Mouse (Mus musculus) adrenal gland, adult 8-10 months (tissue): ENCODE results near the gene Rfx6. TPM values are rescaled to one million over a fixed set of nuclear protein-coding genes. Genes with fewer than 3 reads are reported as not detected.

Experiments
- DNase-seq: peaks from one replicate; pipeline ENCODE4 v3.0.0; 2022
- total RNA-seq, 4 experiments: library from RNA; stranded (reverse); gene quantifications; 2 replicates each; pipeline ENCODE4 v1.2.4; 2022

Gene Rfx6
- not detected for total RNA-seq

DNA sequence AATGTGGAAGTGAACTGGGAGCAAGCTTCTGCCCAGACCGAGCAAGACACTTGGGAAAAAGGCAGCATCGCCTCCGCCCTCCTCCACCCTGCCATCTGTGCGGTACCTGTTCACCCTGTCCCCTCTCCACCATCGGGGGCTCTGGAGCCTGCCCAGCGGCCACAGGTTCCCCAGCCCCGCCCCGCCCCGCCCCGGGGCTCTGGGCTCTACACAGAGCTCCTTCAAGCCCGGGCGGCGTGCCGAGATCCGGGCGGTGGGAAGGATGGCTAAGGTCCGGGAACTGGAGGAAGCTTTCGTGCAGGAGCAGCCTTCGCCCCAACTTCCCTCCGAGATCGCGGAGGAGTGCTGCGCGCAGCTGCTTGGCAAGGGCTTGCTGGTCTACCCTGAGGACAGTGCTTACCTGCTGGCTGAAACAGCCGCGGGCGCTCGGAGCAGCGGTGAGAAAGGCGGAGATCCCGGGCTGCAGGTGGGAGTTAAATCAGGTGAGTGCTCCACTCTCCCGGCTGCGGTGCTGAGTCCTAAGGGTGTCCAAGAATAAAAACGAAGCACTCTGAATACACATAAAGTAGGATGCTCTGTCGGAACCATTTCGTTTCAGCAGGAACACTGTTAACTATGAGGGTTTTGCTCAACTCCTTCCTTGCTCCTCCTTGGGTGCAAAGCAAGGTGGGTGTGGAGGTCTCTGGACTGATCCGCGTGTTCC lies at the start of gene Rfx6:
Gene Rfx6 (plus strand): TSS at position 209 of the 703 bp plus-strand sequence.
- no peak for DNase-seq

DNA sequence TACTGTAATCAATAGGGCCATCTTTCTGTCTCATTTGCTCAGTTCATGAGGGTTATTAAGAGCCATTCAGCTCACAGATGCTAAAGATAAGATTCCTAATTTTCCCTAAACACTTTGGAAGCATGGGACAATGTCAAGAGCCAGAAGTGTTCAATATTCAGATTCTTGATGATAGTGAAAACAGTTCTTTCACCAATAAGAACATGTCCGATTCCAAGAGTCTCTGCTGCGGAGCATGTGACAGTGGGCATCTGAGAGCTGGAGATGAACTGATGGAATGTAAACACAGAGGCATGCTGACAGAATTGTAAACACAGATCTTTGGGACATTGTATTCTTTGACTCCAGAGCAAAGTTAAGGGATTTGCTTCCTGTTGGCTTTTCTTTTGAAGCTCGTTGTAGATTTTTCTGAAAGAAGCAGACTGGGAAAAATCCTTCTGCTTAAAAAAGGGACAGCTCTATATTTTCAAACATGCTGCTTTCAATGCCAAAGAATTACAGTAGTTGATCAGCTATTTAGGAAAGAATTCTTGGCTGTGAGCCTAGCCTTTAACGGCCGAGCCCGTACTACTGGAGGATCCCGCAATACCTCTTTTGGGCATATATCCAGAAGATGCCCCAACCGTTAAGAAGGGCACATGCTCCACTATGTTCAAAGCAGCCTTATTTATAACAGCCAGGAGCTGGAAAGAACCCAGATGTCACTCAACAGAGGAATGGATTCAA lies 46.0 kb upstream of the Rfx6 start, which contains the start of gene Gprc6a:
Gene Gprc6a (minus strand): TSS at position 51 of the 726 bp plus-strand sequence.
- no peak for DNase-seq

DNA sequence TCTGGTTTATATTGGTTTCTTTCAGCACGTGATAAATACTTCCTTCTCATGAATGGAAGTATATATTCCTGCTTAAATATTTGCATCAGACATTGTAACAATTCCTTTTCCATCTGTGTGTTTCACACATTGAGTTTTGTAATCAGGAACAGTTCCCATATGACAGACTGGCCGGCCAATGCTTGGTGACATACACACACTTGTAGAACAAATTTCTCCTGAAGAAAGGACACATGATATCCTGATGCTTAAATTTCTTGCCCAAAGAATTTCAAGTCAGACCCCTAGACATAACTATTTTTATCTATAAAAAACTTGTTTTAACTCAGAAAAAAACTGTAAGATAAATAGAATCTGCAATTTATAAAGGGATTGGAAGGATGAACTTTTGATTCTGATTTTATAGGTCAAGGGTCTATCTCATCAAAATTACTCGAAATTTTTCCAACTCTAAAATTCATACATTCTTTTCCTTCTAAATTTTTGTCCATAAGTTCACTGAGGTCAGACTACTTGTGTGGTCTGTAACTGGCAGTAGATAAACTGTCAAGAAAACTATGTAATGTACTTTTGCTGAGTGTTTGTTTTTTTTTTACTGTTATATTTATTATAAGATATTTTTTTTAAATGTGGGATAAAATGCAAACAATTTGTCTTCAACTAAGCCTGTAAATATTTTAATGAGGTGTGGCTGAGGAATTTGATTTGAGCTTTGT lies 27.9 kb upstream of the Rfx6 start:
- no peak for DNase-seq

DNA sequence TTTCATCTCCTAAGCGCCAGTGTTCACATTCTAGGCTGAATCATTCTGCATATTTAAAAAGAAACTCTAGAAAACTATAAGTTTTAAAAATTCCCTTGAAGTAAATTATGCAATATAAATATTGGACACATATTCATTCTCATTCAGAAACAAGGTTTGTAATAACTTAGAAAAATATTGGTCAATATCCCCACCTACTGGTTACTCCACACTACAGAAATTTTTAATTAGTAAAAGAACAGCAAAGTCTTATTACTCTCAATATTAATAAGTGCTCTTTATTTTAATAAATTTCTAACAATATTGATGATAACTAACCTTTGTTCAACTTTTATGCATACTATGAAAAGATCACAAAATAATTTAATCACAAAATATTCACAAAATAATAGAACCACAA lies 20.2 kb upstream of the Rfx6 start:
- no peak for DNase-seq

DNA sequence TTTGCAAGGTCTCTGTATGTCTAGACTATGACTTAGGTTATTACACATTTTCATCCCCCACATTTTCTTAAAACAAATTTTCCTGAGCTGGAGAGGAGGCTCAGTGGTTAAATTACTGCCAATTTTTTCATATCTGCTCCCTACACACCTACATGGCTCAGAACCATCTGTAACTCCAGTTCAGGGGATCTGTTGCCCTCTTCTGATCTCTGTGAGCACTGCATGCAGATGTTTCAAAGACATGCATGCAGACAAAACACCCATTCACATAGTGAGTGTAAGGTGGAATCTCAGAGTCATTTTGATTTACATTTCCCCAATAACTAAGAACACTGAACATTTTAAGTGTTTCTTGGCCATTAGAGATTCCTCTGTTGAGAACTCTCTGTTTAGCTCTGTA lies 8.2 kb upstream of the Rfx6 start:
- DNase-seq: no peak

DNA sequence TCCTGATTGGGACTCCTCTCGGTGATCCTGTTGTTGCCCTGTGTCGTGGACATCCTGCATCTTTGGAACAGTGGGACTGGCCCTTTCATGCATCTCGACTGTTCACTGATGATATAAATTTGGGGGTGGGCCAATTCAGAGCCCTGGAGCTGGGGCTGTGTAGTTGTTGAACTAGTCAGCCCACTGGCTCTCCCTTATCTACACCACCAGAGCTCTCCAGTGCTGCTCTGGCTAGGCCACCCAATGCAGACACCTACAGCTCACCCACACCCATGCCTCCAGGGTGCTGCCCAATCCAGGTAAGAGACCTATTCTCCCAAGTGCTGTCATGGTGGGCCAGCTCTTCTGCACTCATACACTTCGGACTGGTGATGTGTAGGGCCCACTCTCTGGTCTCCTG lies 6.0 kb upstream of the Rfx6 start:
- no peak for DNase-seq

DNA sequence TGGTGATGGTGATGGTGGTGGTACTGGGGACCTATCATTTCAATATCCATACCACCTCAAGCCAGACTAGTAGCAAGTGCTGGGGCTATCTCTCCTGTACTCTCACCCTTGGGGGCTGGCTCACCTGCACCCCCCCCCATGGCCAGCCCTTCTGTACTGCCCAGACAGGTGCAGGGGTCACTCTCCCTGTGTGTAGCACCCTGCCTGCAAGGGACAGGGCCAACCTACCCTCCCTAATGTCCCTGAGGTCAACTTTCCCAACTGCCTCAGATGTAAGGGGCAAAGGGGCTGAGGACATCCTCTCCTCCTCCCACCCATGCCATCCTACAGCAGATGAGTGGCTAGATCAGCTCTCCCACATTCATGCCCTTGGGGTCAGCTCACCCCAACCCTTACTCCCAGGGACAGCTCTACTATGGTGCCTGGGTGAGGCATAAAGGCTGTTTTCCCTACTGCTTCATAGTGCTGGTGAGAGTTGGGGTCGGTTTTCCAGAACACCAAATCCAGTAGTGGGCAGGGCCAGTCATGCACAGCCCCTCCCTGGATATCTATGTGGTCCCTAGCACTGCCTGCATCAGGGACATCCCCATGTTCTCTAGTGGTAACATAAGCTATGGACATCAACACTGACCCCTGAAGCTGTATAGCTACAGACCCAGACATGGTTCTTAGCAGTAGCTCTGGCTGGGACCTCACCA lies 5.3 kb upstream of the Rfx6 start:
- DNase-seq: no peak

DNA sequence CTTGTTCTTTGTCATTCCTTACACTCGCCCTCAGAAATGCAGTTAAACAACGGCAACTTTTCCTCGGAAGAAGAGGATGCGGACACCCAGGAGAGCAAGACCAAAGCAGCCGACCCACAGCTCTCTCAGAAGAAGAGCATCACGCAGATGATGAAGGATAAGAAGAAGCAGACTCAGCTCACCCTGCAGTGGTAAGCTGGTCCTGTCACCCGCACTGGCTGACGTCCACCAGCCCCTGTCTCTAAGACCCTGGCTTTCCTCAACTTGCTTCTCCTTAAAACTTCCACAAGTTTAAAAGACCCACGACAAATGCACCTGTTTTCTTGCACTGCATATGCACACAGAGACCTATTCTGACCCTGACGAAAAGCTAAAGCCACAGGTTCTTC lies 689 bp downstream of the Rfx6 start:
- no peak for DNase-seq

DNA sequence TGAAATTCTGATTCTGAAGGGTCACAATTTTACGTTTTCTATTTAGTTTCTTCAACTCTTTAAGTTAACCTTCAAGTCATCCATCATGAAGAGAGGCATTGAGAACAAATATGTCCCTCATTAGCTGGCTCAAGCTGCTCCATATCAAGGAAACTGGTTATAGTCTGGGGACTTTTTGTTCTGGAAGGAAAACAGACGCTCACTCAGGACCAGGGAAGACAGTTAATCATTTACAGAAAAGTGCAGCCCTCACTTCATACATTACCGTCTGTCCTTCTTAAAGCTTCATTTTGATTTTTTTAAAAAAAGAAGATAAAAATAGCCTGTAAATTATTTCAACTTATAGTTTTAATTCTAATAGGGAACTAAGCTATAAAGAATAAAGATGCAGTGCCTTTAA lies 43.3 kb downstream of the Rfx6 start:
- no peak for DNase-seq

DNA sequence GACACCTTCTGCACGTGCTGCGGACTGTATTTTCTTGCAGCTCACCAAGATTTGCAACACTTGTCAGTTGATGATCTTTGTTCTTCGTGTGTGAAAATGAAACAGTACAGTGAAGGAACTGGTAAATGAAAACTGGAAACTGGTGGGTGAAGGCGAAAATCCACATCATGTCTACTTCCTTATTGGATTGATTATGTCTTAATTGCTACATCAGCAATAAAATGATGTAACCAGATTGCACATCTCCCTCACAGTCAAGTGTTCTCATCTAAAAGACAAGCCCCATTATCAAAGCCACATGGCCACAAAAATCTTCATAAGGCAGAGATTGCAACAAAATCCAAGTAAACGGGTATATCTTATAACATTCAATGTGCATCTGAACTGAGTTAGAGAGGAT lies 83.9 kb downstream of the Rfx6 start:
- DNase-seq: no peak

DNA sequence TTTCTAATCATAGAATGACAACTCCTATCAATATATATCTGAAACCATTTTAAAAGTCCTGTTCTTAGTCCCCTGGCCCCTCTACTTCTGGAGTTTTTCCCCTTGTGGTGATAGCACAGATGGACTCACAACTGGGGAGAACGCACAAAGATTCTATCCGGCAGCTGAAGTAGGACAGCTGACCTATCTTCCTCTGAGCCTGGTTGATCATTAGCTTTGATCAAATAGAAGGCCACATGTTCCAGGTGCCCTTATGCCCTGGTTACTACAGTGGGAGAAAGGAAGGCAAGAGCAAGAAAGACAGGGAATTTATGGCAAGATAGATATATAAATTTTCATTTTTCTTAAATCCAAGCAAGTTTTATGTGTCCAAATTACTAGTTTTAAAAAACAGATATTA lies 85.7 kb downstream of the Rfx6 start:
- DNase-seq: no peak

DNA sequence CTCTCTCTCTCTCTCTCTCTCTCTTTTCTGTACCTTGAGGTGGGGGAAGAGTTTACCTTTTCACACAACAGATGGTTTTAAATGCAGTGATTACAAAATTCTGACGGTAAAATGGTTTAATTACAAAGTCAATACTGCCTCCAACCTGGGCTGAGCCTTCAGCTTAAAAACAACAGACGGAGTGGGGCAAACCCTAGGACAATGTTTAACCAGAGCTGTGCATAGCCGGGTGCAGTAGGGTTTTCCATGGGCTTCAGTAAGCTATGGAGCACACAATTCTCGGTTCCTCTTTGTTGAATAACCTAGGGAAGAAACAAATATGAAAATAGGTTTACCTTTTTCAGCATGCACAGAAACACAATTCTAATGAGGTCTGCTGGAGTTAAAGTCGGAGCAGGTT lies 90.9 kb downstream of the Rfx6 start:
- no peak for DNase-seq

DNA sequence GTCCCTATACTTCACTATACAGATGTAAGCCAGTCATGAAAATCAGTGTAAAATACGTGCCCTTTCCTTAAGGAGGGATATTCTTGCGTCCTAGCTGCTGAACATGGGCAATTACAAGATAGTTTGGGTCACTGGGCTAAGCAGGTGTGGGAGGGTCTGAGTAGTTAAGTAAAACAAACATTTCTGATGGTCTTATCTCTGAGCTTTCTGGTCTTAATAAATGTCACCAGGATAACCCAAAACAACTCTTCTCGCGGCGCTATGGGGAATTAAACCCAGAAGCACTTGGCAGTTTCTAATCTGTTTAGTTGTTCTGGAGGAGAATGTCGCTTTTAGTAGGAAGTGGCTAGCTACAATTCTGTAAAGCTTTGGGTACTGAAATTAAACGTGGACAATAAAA lies 91.7 kb downstream of the Rfx6 start:
- DNase-seq: no peak

DNA sequence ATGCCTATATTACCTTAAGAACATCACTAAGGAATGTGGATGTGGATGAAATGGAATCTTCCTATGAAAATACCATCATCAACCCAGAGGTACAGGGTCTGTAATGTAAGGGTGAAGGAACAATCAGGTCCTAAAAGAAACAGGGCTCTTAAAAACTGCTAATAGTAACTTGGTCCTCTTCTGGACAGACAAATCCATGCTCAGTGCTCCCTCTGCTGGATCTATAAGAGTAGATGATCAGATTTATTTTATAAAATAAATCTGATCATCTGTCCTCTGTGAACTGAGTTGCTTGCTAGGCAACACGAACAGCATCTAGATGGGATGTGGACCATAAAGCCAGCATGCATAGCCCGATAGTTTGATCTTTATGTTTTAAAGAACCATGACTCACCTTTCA lies 102.1 kb downstream of the Rfx6 start:
- no peak for DNase-seq

Other genes starting within 250 kb of the Rfx6 start
- 1 to 10 TPM; 1.3 to 8.4 (median 3.5) TPM for gene Gm49339, start 197.1 kb upstream of the Rfx6 start, total RNA-seq
- 10 to 100 TPM in 2 of 4 experiments, 1 to 10 TPM in 2; 2.8 to 17.4 (median 9.5) TPM for gene Lilr4b, start 197.1 kb upstream of the Rfx6 start, total RNA-seq
- 10 to 100 TPM in 2 of 4 experiments, 1 to 10 TPM in 2; 4.4 to 11.9 (median 8.4) TPM for gene Lilrb4a, start 186.8 kb upstream of the Rfx6 start, total RNA-seq
- gene Fam162b, start 87.2 kb upstream of the Rfx6 start, total RNA-seq: not detected
- not detected for gene Gprc6a, start 46.3 kb upstream of the Rfx6 start, total RNA-seq